Mouse (Mus musculus) small intestine, adult 2 months (tissue): ENCODE results near the gene Slc2a13.

Experiments used
- CTCF ChIP-seq: fragments of 200-500 bp; IDR thresholded peaks from 2 replicates; pipeline ENCODE4 v1.5.1; 2012; ENCODE audit warnings: low read depth, mild to moderate bottlenecking, control low read depth, inconsistent platforms, low read length, moderate library complexity, mixed read lengths; ENCODE audit not compliant: insufficient replicate concordance, insufficient read length; ENCODE audit errors: extremely low read depth
- POLR2A ChIP-seq: fragments of 200-500 bp; IDR thresholded peaks from 2 replicates; pipeline ENCODE4 v1.6.1; 2012; ENCODE audit warnings: low read depth, mild to moderate bottlenecking, control low read depth, inconsistent platforms, low read length, moderate library complexity

- no peak for TF ChIP-seq POLR2A
- no peak for TF ChIP-seq CTCF
Measured at GRCm38 (mm10) chr15:91457202-91457601, 115.9 kb downstream of the Slc2a13 start.
